In the genomic region with DNA sequence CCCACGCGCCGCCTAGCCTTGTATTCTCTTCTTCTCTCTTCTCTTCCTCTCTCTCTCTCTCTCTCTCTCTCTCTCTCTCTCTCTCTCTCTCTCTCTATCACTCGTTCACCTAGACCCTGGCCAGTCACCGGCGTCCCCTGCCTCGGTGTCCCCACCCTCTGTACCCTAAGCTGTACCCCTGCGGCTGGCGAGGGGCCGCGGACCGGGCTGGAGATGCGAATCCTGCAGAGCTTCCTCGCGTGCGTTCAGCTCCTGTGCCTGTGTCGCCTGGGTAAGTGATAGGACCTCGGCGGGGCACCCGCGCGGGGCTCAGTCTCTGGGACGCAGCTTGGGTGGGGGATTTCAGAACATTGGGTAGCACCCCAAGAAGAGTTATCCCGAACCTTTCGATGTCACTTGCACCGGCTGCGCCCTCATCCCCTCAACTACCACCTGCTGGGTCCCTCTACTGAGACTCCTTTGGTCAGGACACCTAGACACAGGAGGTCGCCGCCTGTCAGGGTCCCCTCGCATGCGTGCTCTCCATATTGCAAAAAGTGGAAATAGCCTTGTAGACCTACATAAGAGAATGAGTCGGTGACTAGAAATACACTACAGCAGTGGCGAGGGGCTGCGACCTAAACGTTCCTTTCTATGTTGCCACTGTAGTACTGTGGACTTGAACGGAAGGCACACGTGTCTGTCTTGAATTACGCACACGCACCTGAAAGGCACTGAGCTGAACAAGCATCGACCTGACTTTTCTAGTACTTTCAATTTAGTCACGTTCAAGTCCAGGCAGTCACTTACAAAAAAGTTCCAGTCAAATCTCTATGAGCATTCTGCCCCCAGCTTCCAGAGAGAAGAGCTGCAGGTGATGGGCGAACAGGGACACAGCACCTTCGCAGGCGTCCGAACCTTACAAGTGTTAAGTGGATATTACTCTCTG, we compare ENCODE assay signal across 8 mouse cellular contexts. TPM values are rescaled to one million over a fixed set of nuclear protein-coding genes. Genes with fewer than 3 reads are reported as not detected.
DNase-seq lines count a peak whose midpoint lies in the region; ATAC-seq and TF ChIP-seq lines count a peak whose summit lies in the region.

No protein-coding gene starts in this region.

- no peaks in the 10 kb centered on the region for H3K36me3 ChIP-seq in heart, embryonic 13.5 days
- no peaks in the 10 kb centered on the region for H3K36me3 ChIP-seq in ES-Bruce4 (ENCODE audit: control insufficient read depth, insufficient read depth, low read length, poor library complexity, severe bottlenecking)
- H3K36me3 ChIP-seq in liver, embryonic 12.5 days: no peaks in the 10 kb centered on the region
- no peaks in the 10 kb centered on the region for H3K36me3 ChIP-seq in stomach, embryonic 14.5 days (ENCODE audit: control insufficient read depth, insufficient read depth, low read length)

- intact Hi-C loops in heart, postnatal 10 days (cut with DNase I): no loop called here

- H3K27me3 ChIP-seq in heart, embryonic 13.5 days (replicated peaks): peaks cover 37% of the 10 kb centered on the region
- no peaks in the 10 kb centered on the region; the same call in 1 of the 2 replicates for H3K27me3 ChIP-seq in ES-Bruce4 (ENCODE audit: control insufficient read depth, insufficient read depth, low read length, poor library complexity, severe bottlenecking)
- H3K27me3 ChIP-seq in liver, embryonic 12.5 days (replicated peaks): peaks cover 31% of the 10 kb centered on the region
- H3K27me3 ChIP-seq in stomach, embryonic 14.5 days (ENCODE audit: control insufficient read depth, insufficient read depth, low read length): 0 out of 2 replicates have a peak, but pooled peaks cover 6% of the 10 kb centered on the region

- H3K27ac ChIP-seq in heart, embryonic 13.5 days (replicated peaks): no peak overlapping the region
- no peak overlapping the region for H3K27ac ChIP-seq in ES-Bruce4 (ENCODE audit: insufficient read depth, low read length)
- H3K27ac ChIP-seq in liver, embryonic 12.5 days: no peak overlapping the region
- no peak overlapping the region for H3K27ac ChIP-seq in stomach, embryonic 14.5 days (ENCODE audit: low read length)

- H3K4me1 ChIP-seq in heart, embryonic 13.5 days: peaks cover 12% of the 10 kb centered on the region
- no peaks in the 10 kb centered on the region for H3K4me1 ChIP-seq in ES-Bruce4 (ENCODE audit: control insufficient read depth, insufficient read depth, low read length)
- 0 out of 2 replicates have a peak, but pooled peaks cover 4% of the 10 kb centered on the region for H3K4me1 ChIP-seq in liver, embryonic 12.5 days
- H3K4me1 ChIP-seq in stomach, embryonic 14.5 days (ENCODE audit: control insufficient read depth, insufficient read depth, low read length): 0 out of 2 replicates have a peak, but pooled peaks cover 3% of the 10 kb centered on the region

- H3K9ac ChIP-seq in heart, embryonic 13.5 days: peak overlapping the region; percentile 78
- H3K9ac ChIP-seq in ES-Bruce4 (ENCODE audit: low read depth, poor library complexity, severe bottlenecking): peak overlapping the region; percentile 15
- H3K9ac ChIP-seq in liver, embryonic 12.5 days: no peak overlapping the region
- 0 out of 2 replicates have a peak overlapping the region, but pooled peaks have one; percentile 22 for H3K9ac ChIP-seq in stomach, embryonic 14.5 days (replicated peaks; ENCODE audit: low read depth, low read length)

- DNase-seq in heart, adult 11 months: no peak
- peak; percentile 17 to 18 for DNase-seq in cerebellum, postnatal 36 days
- peak; percentile 1 to 7 for DNase-seq in heart, postnatal 10 days

- TF ChIP-seq EP300 in ES-Bruce4 (IDR thresholded peaks at IDR 0.05; ENCODE audit: insufficient read depth, low read depth, low read length): no peak

- no peak for TF ChIP-seq CTCF in ES-Bruce4 (IDR thresholded peaks at IDR 0.05; ENCODE audit: low read depth, low read length)

- no peaks in the 10 kb centered on the region for H3K9me3 ChIP-seq in heart, embryonic 13.5 days
- no peaks in the 10 kb centered on the region for H3K9me3 ChIP-seq in ES-Bruce4 (replicated peaks; ENCODE audit: control insufficient read depth, insufficient read depth, low read length, poor library complexity, severe bottlenecking)
- no peaks in the 10 kb centered on the region for H3K9me3 ChIP-seq in liver, embryonic 12.5 days (replicated peaks)
- H3K9me3 ChIP-seq in stomach, embryonic 14.5 days (ENCODE audit: control insufficient read depth, low read depth, low read length): no peaks in the 10 kb centered on the region

- 3% methylated on average over 45 of the region's 45 CpGs for WGBS in heart, embryonic 13.5 days
- WGBS in liver, embryonic 12.5 days (ENCODE audit: insufficient replicate concordance): 4% methylated on average over 45 of the region's 45 CpGs
- 2% methylated on average over 44 of the region's 45 CpGs for WGBS in stomach, embryonic 14.5 days

- TF ChIP-seq POLR2A in ES-Bruce4 (IDR thresholded peaks at IDR 0.05; ENCODE audit: insufficient read depth, low read length): no peak

- peak overlapping the region; percentile 98 for H3K4me2 ChIP-seq in heart, embryonic 13.5 days
- peak overlapping the region; percentile 72 for H3K4me2 ChIP-seq in liver, embryonic 12.5 days
- H3K4me2 ChIP-seq in stomach, embryonic 14.5 days (replicated peaks; ENCODE audit: low read depth, low read length): peak overlapping the region; percentile 92

- H3K4me3 ChIP-seq in heart, embryonic 13.5 days: peak overlapping the region; percentile 68
- peak overlapping the region; percentile 66 for H3K4me3 ChIP-seq in ES-Bruce4 (ENCODE audit: low read depth, low read length)
- H3K4me3 ChIP-seq in liver, embryonic 12.5 days: peak overlapping the region; percentile 49
- peak overlapping the region; percentile 39 for H3K4me3 ChIP-seq in stomach, embryonic 14.5 days (ENCODE audit: low read depth, low read length)

- ATAC-seq in heart, embryonic 13.5 days (ENCODE audit: extremely low read depth, insufficient number of reproducible peaks, low FRiP score, low TSS enrichment): no peak
- ATAC-seq in liver, embryonic 12.5 days: peak; percentile 32; the same call in 1 of the 2 replicates
- peak; percentile 34; the same call in 1 of the 2 replicates for ATAC-seq in stomach, embryonic 14.5 days (ENCODE audit: insufficient number of reproducible peaks, insufficient read depth, low FRiP score, low read depth)
- ATAC-seq in activated CD4-positive, CD25-positive, alpha-beta regulatory T cell, adult 4 months: no peak

RNA-seq across cellular contexts. Expression of gene Ptprz1, which starts 0.6 kb away (rescaled TPM):
- polyA plus RNA-seq in heart, embryonic 13.5 days (2015; fragmentation: Nextera tagmentation; extraction: Ambion mirVana): 1.2 and 1.3 TPM in 2 replicates
- polyA plus RNA-seq in ES-Bruce4 (2011; ENCODE audit: insufficient read depth, insufficient read length, low read depth, missing spikeins): 0.85 and 1.4 TPM in 2 replicates
- 1 to 10 TPM; 1.4 to 1.8 TPM for total RNA-seq in heart, postnatal 10 days (2021)
- polyA plus RNA-seq in liver, embryonic 12.5 days (2016; fragmentation: Nextera tagmentation; extraction: Ambion mirVana): 0.07 and 0.12 TPM in 2 replicates
- polyA plus RNA-seq in stomach, embryonic 14.5 days (2014; fragmentation: Nextera tagmentation; extraction: Ambion mirVana): 7.6 and 8.6 TPM in 2 replicates
- under 1 TPM; 0.13 to 0.63 TPM for polyA plus RNA-seq in activated CD4-positive, CD25-positive, alpha-beta regulatory T cell, adult 4 months (2017; shearing (Covaris generic))

Comparison
In these comparisons a context has a peak if more than half of its experiments do, and no peak if none do; other contexts are left out.
1. ATAC-seq: peak in liver, embryonic 12.5 days (single experiment) and stomach, embryonic 14.5 days (single experiment); none in heart, embryonic 13.5 days (single experiment) and activated CD4-positive, CD25-positive, alpha-beta regulatory T cell, adult 4 months (single experiment).
2. Peak in every context shown above with its lines, with median percentiles within 50 percentile points of each other: H3K4me2 ChIP-seq and H3K4me3 ChIP-seq.